Mouse (Mus musculus) CH12.LX (cell line): ENCODE measurements at regions not wholly inside any gene's neighbourhood (a gene's known extent, or its start where the extent isn't known, plus 50 kb on each side); places are given as distances from the start of the nearest gene placed in this dataset.
A peak's percentile ranks its signal among the peaks of the same experiment; 100 is the strongest.

Experiments used
- DNase-seq: peaks from one replicate; pipeline ENCODE4 v3.0.0-alpha.2; 2013; ENCODE audit errors: extremely low read depth
- H3K27ac ChIP-seq: 2 replicates; pipeline ENCODE4 v1.5.1; 2012; ENCODE audit warnings: low read depth, mild to moderate bottlenecking, control low read depth, moderate library complexity; ENCODE audit not compliant: insufficient read depth
- H3K27me3 ChIP-seq: replicated peaks from 2 replicates; pipeline ENCODE3; 2012; ENCODE audit warnings: inconsistent platforms
- H3K36me3 ChIP-seq, 2 experiments: replicated peaks in 1 of 2; 2 replicates each; pipeline versions ENCODE3 to v1.6.1; 2012; ENCODE audit warnings: inconsistent platforms in 1 of 2, low read length in 1 of 2, mild to moderate bottlenecking in 1 of 2, mixed read lengths in 1 of 2, moderate library complexity in 1 of 2; ENCODE audit not compliant: control insufficient read depth in 1 of 2, insufficient read depth in 1 of 2
- H3K4me1 ChIP-seq, 2 experiments: 2 replicates each; pipeline ENCODE4 v1.6.1; 2012; ENCODE audit warnings: inconsistent platforms in 1 of 2, moderate library complexity in 1 of 2; ENCODE audit not compliant: insufficient read depth in 2 of 2, control insufficient read depth in 1 of 2
- H3K4me2 ChIP-seq: 2 replicates; pipeline ENCODE4 v1.6.1; 2012; ENCODE audit warnings: low read depth, mild to moderate bottlenecking, control low read depth; ENCODE audit not compliant: poor library complexity, insufficient read depth, severe bottlenecking
- H3K4me3 ChIP-seq, 3 experiments: fragments of 150-350 bp in 1 of 3; sonication (generic) in 1 of 3; replicated peaks in 1 of 3; 2 replicates each; pipeline versions ENCODE3 to v1.5.1; 2011 to 2012; ENCODE audit warnings: low read depth in 2 of 3, low read length in 2 of 3, mild to moderate bottlenecking in 2 of 3, moderate library complexity in 2 of 3, control low read depth in 1 of 3, improper control_type of control experiment in 1 of 3, inconsistent platforms in 1 of 3, mixed read lengths in 1 of 3; ENCODE audit not compliant: poor library complexity in 1 of 3
- H3K79me2 ChIP-seq: replicated peaks from 2 replicates; pipeline ENCODE4 v1.6.1; 2012; ENCODE audit warnings: mild to moderate bottlenecking, moderate library complexity; ENCODE audit not compliant: control insufficient read depth, poor library complexity, insufficient read depth, severe bottlenecking; ENCODE audit errors: extremely low read depth
- H3K9ac ChIP-seq: 2 replicates; pipeline ENCODE4 v1.6.1; 2012; ENCODE audit warnings: low read depth, mild to moderate bottlenecking, control low read depth, moderate library complexity; ENCODE audit not compliant: insufficient read depth
- H3K9me3 ChIP-seq: replicated peaks from 2 replicates; pipeline ENCODE3; 2012; ENCODE audit warnings: low read length, inconsistent platforms, mixed read lengths
- BHLHE40 ChIP-seq: IDR thresholded peaks from 2 replicates; pipeline ENCODE4 v1.6.1; 2011; ENCODE audit warnings: mild to moderate bottlenecking, low read depth, low read length, improper control_type of control experiment
- CTCF ChIP-seq, 2 experiments: IDR thresholded peaks in 1 of 2; conservative IDR thresholded peaks in 1 of 2; 2 replicates each; pipeline ENCODE4 v1.5.1; 2011 to 2012; ENCODE audit warnings: low read depth in 2 of 2, low read length in 2 of 2, improper control_type of control experiment in 1 of 2, inconsistent platforms in 1 of 2, mild to moderate bottlenecking in 1 of 2, moderate library complexity in 1 of 2
- IRF4 ChIP-seq: IDR thresholded peaks from 2 replicates; pipeline ENCODE4 v1.6.1; 2014; ENCODE audit warnings: low read depth, mild to moderate bottlenecking, inconsistent platforms, low read length, improper control_type of control experiment
- MAFK ChIP-seq: IDR thresholded peaks from 2 replicates; pipeline ENCODE4 v1.6.1; 2011; ENCODE audit warnings: low read length, improper control_type of control experiment; ENCODE audit not compliant: insufficient replicate concordance
- MEF2A ChIP-seq: IDR thresholded peaks from 2 replicates; pipeline ENCODE4 v1.6.1; 2014; ENCODE audit warnings: low read depth, mild to moderate bottlenecking, inconsistent platforms, low read length, improper control_type of control experiment, borderline replicate concordance
- MYC ChIP-seq: IDR thresholded peaks from 2 replicates; pipeline ENCODE4 v1.6.1; 2011; ENCODE audit warnings: low read depth, mild to moderate bottlenecking, improper control_type of control experiment, low read length
- NRF1 ChIP-seq: IDR thresholded peaks from 2 replicates; pipeline ENCODE4 v1.6.1; 2014; ENCODE audit warnings: low read depth, mild to moderate bottlenecking, inconsistent platforms, low read length, improper control_type of control experiment, moderate library complexity
- PAX5 ChIP-seq: IDR thresholded peaks from 2 replicates; pipeline ENCODE4 v1.6.1; 2012; ENCODE audit warnings: low read length, inconsistent platforms, mixed read lengths
- POLR2A ChIP-seq: IDR thresholded peaks from 2 replicates; pipeline ENCODE4 v1.6.1; 2011; ENCODE audit warnings: low read depth, mild to moderate bottlenecking, improper control_type of control experiment, low read length
- POLR2AphosphoS2 ChIP-seq: IDR thresholded peaks from 2 replicates; pipeline ENCODE4 v1.6.1; 2011; ENCODE audit warnings: low read depth, low read length, improper control_type of control experiment
- RAD21 ChIP-seq: IDR thresholded peaks from 2 replicates; pipeline ENCODE4 v1.6.1; 2011; ENCODE audit warnings: low read depth, mild to moderate bottlenecking, low read length, improper control_type of control experiment, moderate library complexity
- SIN3A ChIP-seq: IDR thresholded peaks from 2 replicates; pipeline ENCODE4 v1.6.1; 2012; ENCODE audit warnings: low read length, improper control_type of control experiment, inconsistent platforms
- SMC3 ChIP-seq: IDR thresholded peaks from 2 replicates; pipeline ENCODE4 v1.6.1; 2011; ENCODE audit warnings: low read depth, low read length, improper control_type of control experiment
- TBP ChIP-seq: conservative IDR thresholded peaks from 2 replicates; pipeline ENCODE4 v1.6.1; 2011; ENCODE audit warnings: low read depth, low read length, improper control_type of control experiment
- UBTF ChIP-seq: IDR thresholded peaks from 2 replicates; pipeline ENCODE4 v1.6.1; 2012; ENCODE audit warnings: low read depth, mild to moderate bottlenecking, inconsistent platforms, low read length, improper control_type of control experiment, moderate library complexity
- USF1 ChIP-seq: IDR thresholded peaks from 2 replicates; pipeline ENCODE4 v1.6.1; 2014; ENCODE audit warnings: low read depth, mild to moderate bottlenecking, inconsistent platforms, low read length, improper control_type of control experiment
- ZC3H11A ChIP-seq: IDR thresholded peaks from 2 replicates; pipeline ENCODE4 v1.6.1; 2012; ENCODE audit warnings: low read depth, mild to moderate bottlenecking, inconsistent platforms, low read length, improper control_type of control experiment
- ZMIZ1 ChIP-seq: IDR thresholded peaks from 2 replicates; pipeline ENCODE4 v1.6.1; 2012; ENCODE audit warnings: low read depth, mild to moderate bottlenecking, inconsistent platforms, low read length, improper control_type of control experiment
- dilution Hi-C: fragments of 300-500 bp; cut with MboI; formaldehyde crosslinking; loops from 2 replicates; pipeline ENCODE4 v1.14.3; 2020; ENCODE audit warnings: low sequenced_read_pairs; ENCODE audit not compliant: extremely low pct_unique_long_range_greater_than_20kb, extremely low pct_ligation_motif_present
- in situ Hi-C: fragments of 300-500 bp; cut with MboI; formaldehyde crosslinking; loops from 3 replicates; pipeline ENCODE4 v1.14.3; 2019; ENCODE audit warnings: low sequenced_read_pairs, low pct_ligation_motif_present, low pct_unique_long_range_greater_than_20kb, mixed read lengths

- dilution Hi-C loops: no loop called here
- TF ChIP-seq CTCF (conservative IDR thresholded peaks at IDR 0.05 in 1 of 2, IDR thresholded peaks at IDR 0.05 in 1 of 2; ENCODE audit: low read depth in 2 of 2, low read length in 2 of 2): peak; percentile 34 to 37; a peak in 3 of 4 replicates
- TF ChIP-seq MEF2A: no peak
- TF ChIP-seq MYC: no peak
- TF ChIP-seq, all 38 proteins: peak for 1
- in situ Hi-C loops: no loop called here
- no peak for DNase-seq
- Histone ChIP-seq H3K4me2 (no peak overlapping the region), H3K36me3 (no peaks in the 10 kb centered on the region), H3K9ac (no peak overlapping the region), H3K79me2 (no peaks in the 10 kb centered on the region), H3K4me1 (no peaks in the 10 kb centered on the region), H3K4me3 (no peak overlapping the region), H3K27me3 (no peaks in the 10 kb centered on the region), H3K9me3 (no peaks in the 10 kb centered on the region), H3K27ac (no peak overlapping the region)
Observed at GRCm38 (mm10) chr11:86875738-86876137, 68.2 kb upstream of the Dhx40 start.

GRCm38 (mm10) chr11:86874666-86875295 lies 67.2 kb upstream of the Dhx40 start:
- TF ChIP-seq MAFK (no peak), USF1 (no peak), UBTF (no peak), RAD21 (peak; percentile 32), CTCF (conservative IDR thresholded peaks at IDR 0.05 in 1 of 2, IDR thresholded peaks at IDR 0.05 in 1 of 2; ENCODE audit: low read depth in 2 of 2, low read length in 2 of 2) (peak in 1 of 2 experiments; percentile 38; a peak in 2 of 4 replicates), ZC3H11A (no peak), SIN3A (no peak), TBP (no peak), POLR2A (no peak), BHLHE40 (no peak)
- TF ChIP-seq, all 38 proteins: peak for 2
- in situ Hi-C loops: no loop called here
- H3K27ac ChIP-seq: no peak overlapping the region
- no peak for DNase-seq
- H3K9ac ChIP-seq: no peak overlapping the region
- H3K36me3 ChIP-seq: no peaks in the 10 kb centered on the region
- dilution Hi-C loops: no loop called here
- no peak overlapping the region for H3K4me2 ChIP-seq
- no peaks in the 10 kb centered on the region for H3K9me3 ChIP-seq
- no peak overlapping the region for H3K4me3 ChIP-seq
- H3K4me1 ChIP-seq: no peaks in the 10 kb centered on the region
- no peaks in the 10 kb centered on the region for H3K27me3 ChIP-seq
- no peaks in the 10 kb centered on the region for H3K79me2 ChIP-seq

- H3K4me3 ChIP-seq: no peak overlapping the region
- H3K4me2 ChIP-seq: no peak overlapping the region
- H3K9ac ChIP-seq: no peak overlapping the region
- no peaks in the 10 kb centered on the region for H3K36me3 ChIP-seq
- H3K27ac ChIP-seq: no peak overlapping the region
- H3K27me3 ChIP-seq: no peaks in the 10 kb centered on the region
- no peaks in the 10 kb centered on the region for H3K79me2 ChIP-seq
- in situ Hi-C loops: no loop called here
- H3K9me3 ChIP-seq: no peaks in the 10 kb centered on the region
- no peaks in the 10 kb centered on the region for H3K4me1 ChIP-seq
- TF ChIP-seq UBTF (no peak), MAFK (no peak), POLR2A (no peak), MYC (no peak), POLR2AphosphoS2 (no peak), SMC3 (no peak), PAX5 (no peak), IRF4 (no peak), ZMIZ1 (no peak), USF1 (no peak), NRF1 (no peak)
- DNase-seq: no peak
- dilution Hi-C loops: no loop called here
Observed at GRCm38 (mm10) chr11:86873406-86873700, 65.8 kb upstream of the Dhx40 start.
